ENCODE assay signal across 8 mouse cellular contexts in the genomic region with DNA sequence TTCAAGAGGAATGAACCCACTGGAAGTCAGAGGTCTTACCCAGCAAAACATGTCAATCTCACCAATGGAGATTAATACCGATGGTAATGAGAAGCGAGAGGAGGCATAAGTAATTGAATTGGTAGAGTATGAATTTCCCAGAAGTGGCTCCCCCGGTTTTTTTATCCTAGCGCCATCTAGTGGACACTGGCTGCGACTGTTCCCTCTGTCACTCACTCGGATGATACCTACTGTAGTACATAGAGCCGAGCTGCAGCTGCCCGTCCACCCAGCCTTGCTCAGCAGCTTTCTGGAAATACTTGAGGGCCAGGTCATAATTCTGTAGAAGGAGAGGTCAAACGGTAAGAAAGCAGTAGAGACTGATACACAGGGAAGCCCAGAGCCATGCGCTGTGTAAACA. TPM values are rescaled to one million over a fixed set of nuclear protein-coding genes. Genes with fewer than 3 reads are reported as not detected.
A peak's percentile ranks its signal among the peaks of the same experiment; 100 is the strongest.
DNase-seq lines count a peak whose midpoint lies in the region; ATAC-seq lines count a peak whose summit lies in the region.
"Had no signal": no experiment of that assay in that cellular context is flagged by ENCODE, and none has a peak within 500 bp of the region (broad histone marks: within the 10 kb centered on the region; RNA-seq: fewer than 3 reads in every experiment).

No protein-coding gene starts in this region.

- no peaks in the 10 kb centered on the region for H3K27me3 ChIP-seq in forebrain, embryonic 11.5 days (ENCODE audit: control insufficient read depth, insufficient read depth, low read length)
- H3K27me3 ChIP-seq: limb, embryonic 12.5 days had no signal

- H3K9me3 ChIP-seq in forebrain, embryonic 11.5 days (ENCODE audit: control insufficient read depth, low read length) = no peaks in the 10 kb centered on the region
- H3K9me3 ChIP-seq: limb, embryonic 12.5 days had no signal

- H3K9ac ChIP-seq in forebrain, embryonic 11.5 days (ENCODE audit: low read length) = no peak overlapping the region
- H3K9ac ChIP-seq: limb, embryonic 12.5 days had no signal

- no peak overlapping the region for H3K27ac ChIP-seq in forebrain, embryonic 11.5 days (ENCODE audit: low read depth, low read length)
- H3K27ac ChIP-seq: limb, embryonic 12.5 days had no signal

- peaks cover 14% of the 10 kb centered on the region; the same call in 1 of the 2 replicates for H3K36me3 ChIP-seq in forebrain, embryonic 11.5 days (ENCODE audit: control insufficient read depth, insufficient read depth, low read length)

- no peaks in the 10 kb centered on the region for H3K4me1 ChIP-seq in forebrain, embryonic 11.5 days (replicated peaks; ENCODE audit: control insufficient read depth, insufficient read depth, low read length)
- H3K4me1 ChIP-seq: limb, embryonic 12.5 days had no signal

- H3K4me2 ChIP-seq in forebrain, embryonic 11.5 days (ENCODE audit: low read depth, low read length, severe bottlenecking) = no peak overlapping the region
- H3K4me2 ChIP-seq: limb, embryonic 12.5 days had no signal

- DNase-seq in MN1 (ENCODE audit: low spot score) = peak; percentile 42
- DNase-seq in c-Kit-negative CD71-positive TER-119-positive erythroid progenitor cells, embryonic 14.5 days (ENCODE audit: low read depth, low spot score) = peak; percentile 33
- DNase-seq in forebrain, embryonic 11.5 days (ENCODE audit: low spot score) = peak; percentile 77
- DNase-seq in hindlimb bud, embryonic 11.5 days (ENCODE audit: extremely low spot score, low read depth, low spot score) = peak; percentile 26
- DNase-seq in layer of hippocampus, postnatal 36 days = peak; percentile 40 to 54
- DNase-seq in right cerebral cortex, postnatal 14 days = peak; percentile 30

- no peak overlapping the region for H3K4me3 ChIP-seq in forebrain, embryonic 11.5 days (ENCODE audit: low read depth, low read length)
- H3K4me3 ChIP-seq: limb, embryonic 12.5 days had no signal

- 34% methylated on average over 10 of the region's 10 CpGs for WGBS in forebrain, embryonic 11.5 days

- peak; percentile 77 for ATAC-seq in forebrain, embryonic 11.5 days (replicated peaks; ENCODE audit: low FRiP score)
- peak; percentile 95 for ATAC-seq in megakaryocyte progenitor cell, adult 5-6 weeks (replicated peaks; ENCODE audit: poor library complexity)

RNA-seq across cellular contexts. Expression of a gene that starts 27.8 kb away (rescaled TPM):
- polyA plus RNA-seq in forebrain, embryonic 11.5 days (2014; fragmentation: Nextera tagmentation; extraction: Ambion mirVana) = 13.7 and 16.5 TPM in 2 replicates
- 10 to 100 TPM; 30.8 to 35.6 TPM for total RNA-seq in layer of hippocampus, postnatal 36 days (2021)
- 4.5 and 10.5 TPM in 2 replicates for total RNA-seq in megakaryocyte progenitor cell, adult 5-6 weeks (2015)
- total RNA-seq in megakaryocyte progenitor cell, adult 5-6 weeks (2017) = 2.4 and 5.4 TPM in 2 replicates

RNA-seq across cellular contexts. Expression of a gene that starts 33.0 kb away (rescaled TPM):
- polyA plus RNA-seq in forebrain, embryonic 11.5 days (2014; fragmentation: Nextera tagmentation; extraction: Ambion mirVana) = 83.9 and 88.1 TPM in 2 replicates
- 100 to 1,000 TPM; 187 to 204 TPM for total RNA-seq in layer of hippocampus, postnatal 36 days (2021)
- total RNA-seq in megakaryocyte progenitor cell, adult 5-6 weeks (2015) = 65.9 and 73.8 TPM in 2 replicates
- 66.5 and 66.9 TPM in 2 replicates for total RNA-seq in megakaryocyte progenitor cell, adult 5-6 weeks (2017)

Comparison
In these comparisons a context has a peak if more than half of its experiments do, and no peak if none do; other contexts are left out.
1. DNase-seq: peak in every context shown above with its lines; median percentile 77 in forebrain, embryonic 11.5 days; 47 in layer of hippocampus, postnatal 36 days; 42 in MN1; 33 in c-Kit-negative CD71-positive TER-119-positive erythroid progenitor cells, embryonic 14.5 days; 30 in right cerebral cortex, postnatal 14 days; 26 in hindlimb bud, embryonic 11.5 days.